In the genomic region with DNA sequence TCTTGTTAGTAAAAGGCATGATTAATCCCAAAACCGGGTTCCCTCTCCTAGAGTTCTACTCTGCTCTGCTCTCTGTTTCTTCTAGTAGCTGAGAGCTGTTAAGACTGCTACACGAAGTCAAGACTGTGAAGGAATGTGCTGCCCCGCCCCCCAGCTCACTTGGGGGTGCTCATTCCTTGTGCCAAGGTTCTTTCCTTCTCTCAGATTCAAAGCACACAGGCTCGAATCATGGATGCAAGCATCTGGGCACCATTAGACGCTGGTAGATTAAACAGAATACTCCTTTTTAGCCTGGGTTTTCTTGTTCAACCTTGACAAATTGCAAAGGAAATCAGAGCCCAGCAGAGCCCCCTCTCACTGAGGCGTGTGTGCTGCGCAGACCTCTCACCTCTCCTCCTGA, we compare ENCODE assay signal across 13 mouse cellular contexts.
A peak's percentile ranks its signal among the peaks of the same experiment; 100 is the strongest.
DNase-seq lines count a peak whose midpoint lies in the region; ATAC-seq lines count a peak whose summit lies in the region.
"Had no signal": no experiment of that assay in that cellular context is flagged by ENCODE, and none has a peak within 500 bp of the region (broad histone marks: within the 10 kb centered on the region; RNA-seq: fewer than 3 reads in every experiment).

No protein-coding gene starts in this region.

- no peak overlapping the region for H3K27ac ChIP-seq in hindbrain, embryonic 15.5 days (replicated peaks)
- H3K27ac ChIP-seq in hindbrain, embryonic 12.5 days, result no peak overlapping the region
- H3K27ac ChIP-seq in limb, embryonic 10.5 days, result peak overlapping the region; percentile 15; the same call in 1 of the 2 replicates

- peaks cover 12% of the 10 kb centered on the region for H3K4me1 ChIP-seq in hindbrain, embryonic 15.5 days (replicated peaks)
- H3K4me1 ChIP-seq in hindbrain, embryonic 12.5 days, result peaks cover 6% of the 10 kb centered on the region
- H3K4me1 ChIP-seq in limb, embryonic 10.5 days, result peaks cover 42% of the 10 kb centered on the region

- H3K27me3 ChIP-seq in hindbrain, embryonic 15.5 days, result no peaks in the 10 kb centered on the region
- no peaks in the 10 kb centered on the region for H3K27me3 ChIP-seq in hindbrain, embryonic 12.5 days
- no peaks in the 10 kb centered on the region for H3K27me3 ChIP-seq in limb, embryonic 10.5 days (ENCODE audit: low read depth, poor library complexity, severe bottlenecking)
- H3K27me3 ChIP-seq: Patski had no signal

- H3K36me3 ChIP-seq in hindbrain, embryonic 15.5 days, result no peaks in the 10 kb centered on the region
- H3K36me3 ChIP-seq in hindbrain, embryonic 12.5 days, result no peaks in the 10 kb centered on the region
- no peaks in the 10 kb centered on the region for H3K36me3 ChIP-seq in limb, embryonic 10.5 days

- WGBS in hindbrain, embryonic 15.5 days, result 27% methylated on average over 7 of the region's 7 CpGs
- 29% methylated on average over 7 of the region's 7 CpGs for WGBS in hindbrain, embryonic 12.5 days
- WGBS in limb, embryonic 10.5 days, result 18% methylated on average over 7 of the region's 7 CpGs

- ATAC-seq in hindbrain, embryonic 15.5 days (ENCODE audit: low FRiP score, low read depth), result peak; percentile 27; the same call in 1 of the 2 replicates
- no peak for ATAC-seq in hindbrain, embryonic 12.5 days (ENCODE audit: low FRiP score)
- ATAC-seq: Patski had no signal

- no peaks in the 10 kb centered on the region for H3K9me3 ChIP-seq in hindbrain, embryonic 15.5 days
- H3K9me3 ChIP-seq in hindbrain, embryonic 12.5 days (replicated peaks), result no peaks in the 10 kb centered on the region
- H3K9me3 ChIP-seq in limb, embryonic 10.5 days (replicated peaks), result no peaks in the 10 kb centered on the region

- no peak overlapping the region for H3K9ac ChIP-seq in hindbrain, embryonic 15.5 days
- H3K9ac ChIP-seq in hindbrain, embryonic 12.5 days, result no peak overlapping the region

- H3K4me3 ChIP-seq in hindbrain, embryonic 15.5 days, result no peak overlapping the region
- no peak overlapping the region for H3K4me3 ChIP-seq in hindbrain, embryonic 12.5 days
- H3K4me3 ChIP-seq in limb, embryonic 10.5 days, result no peak overlapping the region

- DNase-seq in right cerebral cortex, postnatal 4 days, result peak; percentile 11
- DNase-seq in right cerebral cortex, postnatal 25 days, result no peak
- DNase-seq in limb, embryonic 10.5 days (ENCODE audit: low spot score), result peak; percentile 41
- no peak for DNase-seq in spleen, postnatal 4 days (ENCODE audit: low spot score in 2 of 2)
- DNase-seq in kidney, adult 11 months, result no peak
- DNase-seq: adrenal gland, postnatal 25 days; cerebellum, adult 11-12 months; layer of hippocampus, postnatal 36 days; lung, adult 18-20 months had no signal

- H3K4me2 ChIP-seq in hindbrain, embryonic 15.5 days, result no peak overlapping the region
- no peak overlapping the region for H3K4me2 ChIP-seq in hindbrain, embryonic 12.5 days (replicated peaks)
- H3K4me2 ChIP-seq: heart, embryonic 11.5 days had no signal

Comparison
In these comparisons a context has a peak if more than half of its experiments do, and no peak if none do; other contexts are left out.
1. DNase-seq: peak in right cerebral cortex, postnatal 4 days (single experiment) and limb, embryonic 10.5 days (single experiment); none in right cerebral cortex, postnatal 25 days (single experiment), spleen, postnatal 4 days (0 of 2) and kidney, adult 11 months (single experiment).